Mouse (Mus musculus) layer of hippocampus, adult 2 months (tissue): ENCODE results near the gene Medag. TPM values are rescaled to one million over a fixed set of nuclear protein-coding genes. Genes with fewer than 3 reads are reported as not detected.

Source experiments
- DNase-seq, 2 experiments: peaks; one replicate each; pipeline ENCODE4 v3.0.0; 2022; ENCODE audit warnings: low spot score in 2 of 2
- H3K27ac ChIP-seq: fragments of 200-600 bp; 2 replicates; pipeline ENCODE4 v1.8.1; 2022
- H3K4me3 ChIP-seq: fragments of 200-600 bp; 2 replicates; pipeline ENCODE4 v1.8.1; 2022; ENCODE audit warnings: mild to moderate bottlenecking
- CTCF ChIP-seq: fragments of 200-600 bp; conservative IDR thresholded peaks from 2 replicates; pipeline ENCODE4 v1.8.1; 2022; ENCODE audit warnings: antibody characterized with exemption, mild to moderate bottlenecking, moderate library complexity
- total RNA-seq, 2 experiments: library from RNA; stranded (reverse); gene quantifications; 2 replicates each; pipeline ENCODE4 v1.2.3; 2021

Gene Medag
- total RNA-seq, 2 experiments from 2014 or later: 3.9 to 4.0 TPM

GRCm38 (mm10) chr5:149427277-149428060, 15.9 kb downstream of the Medag start:
- Histone ChIP-seq H3K4me3 (no peak overlapping the region), H3K27ac (no peak overlapping the region)
- no peak for DNase-seq
- no peak for TF ChIP-seq CTCF

DNA sequence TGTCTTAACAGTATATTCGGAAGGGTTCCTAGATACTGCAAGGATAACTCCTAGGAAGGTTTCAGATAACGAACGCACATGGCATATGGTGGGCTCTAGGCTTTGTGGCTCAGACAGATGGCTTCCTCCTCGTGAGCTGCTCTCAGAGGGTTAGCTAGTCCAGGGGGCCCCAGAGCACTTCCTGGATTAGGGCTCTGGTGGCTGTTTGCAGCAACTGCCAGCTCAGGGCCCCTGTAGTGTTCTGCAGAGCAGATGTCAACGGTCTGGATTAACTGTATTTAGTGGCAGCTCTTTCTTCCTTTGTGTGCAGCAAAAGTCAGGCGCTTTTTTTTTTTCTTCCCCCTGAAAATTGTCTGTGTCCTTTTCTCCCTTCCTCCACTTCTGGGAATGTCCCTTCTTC, 16.8 kb downstream of the Medag start:
- no peak for TF ChIP-seq CTCF
- H3K27ac ChIP-seq: no peak overlapping the region
- no peak overlapping the region for H3K4me3 ChIP-seq
- no peak for DNase-seq

DNA sequence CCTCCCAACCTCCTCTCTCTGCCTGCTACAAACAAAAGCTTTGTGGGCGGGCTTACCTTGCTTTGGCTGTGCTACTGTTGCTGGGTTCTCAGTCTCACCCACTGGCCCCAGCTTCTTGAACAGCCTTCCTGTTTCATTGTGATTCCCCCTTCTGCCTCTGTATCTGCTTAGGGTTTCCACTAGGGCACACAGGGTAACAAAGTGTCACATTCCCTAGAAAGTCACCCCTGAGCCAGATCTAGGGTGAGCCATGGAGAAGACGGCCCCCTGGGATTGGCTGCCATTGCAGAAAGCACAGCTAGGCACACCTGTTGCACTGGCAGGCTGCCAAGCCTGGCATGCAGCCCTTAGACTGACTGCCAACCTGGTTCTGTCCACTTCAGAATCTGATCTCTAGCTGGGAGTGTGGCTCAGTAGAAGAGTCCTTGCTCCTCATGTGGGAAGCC, 17.3 kb downstream of the Medag start:
- H3K27ac ChIP-seq: no peak overlapping the region
- no peak for DNase-seq
- TF ChIP-seq CTCF: no peak
- no peak overlapping the region for H3K4me3 ChIP-seq

DNA sequence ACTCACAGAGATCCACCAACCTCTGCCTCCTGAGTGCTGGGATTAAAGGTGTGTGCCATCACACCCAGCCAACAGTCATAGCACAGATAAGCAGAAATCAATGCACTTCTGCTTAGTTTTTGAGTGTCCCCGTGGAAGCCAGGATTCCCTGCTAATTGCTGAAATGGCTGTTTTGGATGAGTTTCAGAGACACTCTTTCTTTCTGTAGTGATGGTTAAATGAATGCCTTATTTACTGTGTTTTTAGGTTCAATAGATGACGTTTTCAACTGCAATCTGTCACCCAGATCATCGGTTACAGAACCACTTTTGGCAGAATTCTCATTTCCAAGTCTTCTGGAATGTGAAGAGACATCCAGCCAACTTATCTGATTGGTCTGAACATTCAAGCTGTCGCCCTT, 18.0 kb downstream of the Medag start:
- Histone ChIP-seq H3K27ac (no peak overlapping the region), H3K4me3 (no peak overlapping the region)
- no peak for TF ChIP-seq CTCF
- DNase-seq: no peak

GRCm38 (mm10) chr5:149430943-149431342, 19.4 kb downstream of the Medag start:
- Histone ChIP-seq H3K27ac (no peak overlapping the region), H3K4me3 (no peak overlapping the region)
- no peak for DNase-seq
- TF ChIP-seq CTCF: no peak

GRCm38 (mm10) chr5:149433618-149434017, 22.1 kb downstream of the Medag start:
- TF ChIP-seq CTCF: no peak
- H3K4me3 ChIP-seq: no peak overlapping the region
- DNase-seq: no peak
- H3K27ac ChIP-seq: no peak overlapping the region

DNA sequence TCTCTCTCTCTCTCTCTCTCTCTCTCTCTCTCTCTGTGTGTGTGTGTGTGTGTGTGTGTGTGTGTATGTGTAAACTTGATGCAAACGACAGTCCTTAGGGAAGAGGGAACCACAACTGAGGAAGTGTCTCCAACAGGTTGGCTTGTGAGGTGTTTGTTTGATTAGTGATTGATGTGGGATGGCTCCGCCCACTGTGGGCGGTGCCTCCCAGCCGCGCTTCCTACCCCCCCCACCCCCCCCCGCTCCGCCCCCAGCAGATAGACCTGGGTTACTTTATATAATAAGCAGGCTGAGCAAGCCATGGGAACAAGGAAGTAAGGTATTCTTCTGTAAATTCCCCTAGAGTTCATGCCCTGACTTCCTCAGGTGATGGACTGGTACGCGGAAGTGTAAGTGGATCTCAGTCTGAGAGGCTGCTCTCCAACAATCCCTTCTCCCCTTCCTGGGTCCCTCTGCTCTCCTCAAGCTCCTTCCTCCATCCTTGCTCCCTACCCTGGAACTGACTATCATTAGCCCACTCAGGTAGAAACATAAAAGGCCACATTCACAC, 22.7 kb downstream of the Medag start:
- Histone ChIP-seq H3K4me3 (no peak overlapping the region), H3K27ac (no peak overlapping the region)
- no peak for DNase-seq
- TF ChIP-seq CTCF: no peak

- no peak for DNase-seq
- TF ChIP-seq CTCF: no peak
- H3K27ac ChIP-seq: no peak overlapping the region
- no peak overlapping the region for H3K4me3 ChIP-seq
Observed at GRCm38 (mm10) chr5:149436541-149436940, 25.0 kb downstream of the Medag start.

DNA sequence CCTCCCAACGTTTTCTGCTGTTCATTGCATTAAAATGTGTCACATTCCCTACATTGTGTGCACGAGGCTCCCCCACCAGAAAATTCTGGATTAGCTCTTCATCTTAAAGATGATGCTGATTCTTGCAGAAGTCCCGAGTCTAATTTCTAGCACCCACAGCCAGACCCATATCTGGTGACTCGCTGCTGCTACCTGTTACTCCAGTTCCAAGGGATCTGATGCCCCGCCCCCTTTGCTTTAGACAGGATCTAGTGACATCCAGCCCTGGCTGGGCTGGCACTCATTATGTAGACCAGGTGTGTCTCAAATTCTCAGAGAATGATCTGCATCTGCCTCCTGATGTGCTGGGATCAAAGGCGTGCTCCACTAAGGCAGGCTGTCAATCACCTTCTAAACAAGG, 25.6 kb downstream of the Medag start:
- DNase-seq: no peak
- TF ChIP-seq CTCF: no peak
- Histone ChIP-seq H3K4me3 (no peak overlapping the region), H3K27ac (no peak overlapping the region)

GRCm38 (mm10) chr5:149439531-149440179, 28.1 kb downstream of the Medag start, which contains the start of gene Tex26:
Gene Tex26, plus strand, starts transcription at chr5:149439660.
- peak; percentile 37 to 45 for DNase-seq
- H3K27ac ChIP-seq: peak within 1 kb of the TSS; percentile 74
- H3K4me3 ChIP-seq: peak within 1 kb of the TSS; percentile 58
- no peak for TF ChIP-seq CTCF

DNA sequence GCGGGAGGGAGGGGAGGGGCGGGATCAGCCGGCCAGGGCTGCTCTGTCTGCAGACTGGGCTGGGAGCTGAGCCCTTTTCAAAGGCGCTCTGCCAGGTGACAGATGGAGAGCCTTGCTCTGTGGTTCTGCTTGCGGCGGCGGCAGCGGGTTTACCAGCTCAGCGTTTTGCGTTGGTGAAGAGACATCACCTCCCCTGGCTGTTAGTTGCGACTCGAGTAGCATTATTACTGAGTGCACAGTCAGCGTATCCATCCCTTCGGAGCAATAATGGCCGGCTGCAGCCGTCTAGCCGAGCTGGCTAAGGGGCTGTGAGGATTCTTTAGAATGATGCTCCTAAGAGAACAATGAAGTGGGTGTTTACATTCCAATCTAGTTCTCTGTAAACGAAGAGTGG, 28.6 kb downstream of the Medag start:
- TF ChIP-seq CTCF: no peak
- DNase-seq: peak; percentile 68 to 74
- peak overlapping the region; percentile 58 for H3K4me3 ChIP-seq
- H3K27ac ChIP-seq: peak overlapping the region; percentile 74

- Histone ChIP-seq H3K27ac (no peak overlapping the region), H3K4me3 (no peak overlapping the region)
- no peak for TF ChIP-seq CTCF
- DNase-seq: no peak
Observed at GRCm38 (mm10) chr5:149441646-149442276, 30.2 kb downstream of the Medag start.

DNA sequence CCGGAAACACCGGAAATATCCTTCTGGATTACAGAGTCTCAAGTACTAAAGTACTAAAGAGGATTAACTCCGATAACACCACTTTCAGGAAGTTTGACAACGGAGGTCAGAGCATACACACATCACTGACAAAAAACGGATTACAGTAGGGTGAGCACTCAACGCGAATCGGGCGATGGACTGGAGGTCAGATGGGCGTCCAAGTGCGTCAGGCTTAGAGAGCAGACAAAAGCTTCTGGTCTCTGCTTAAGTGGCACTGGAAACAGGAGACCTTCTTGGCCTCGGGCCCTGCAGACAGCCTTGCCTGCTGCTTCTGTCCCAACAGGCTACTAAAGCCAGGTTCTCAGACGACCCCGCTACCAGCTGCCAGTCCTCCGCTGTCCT, 30.7 kb downstream of the Medag start:
- no peak overlapping the region for H3K4me3 ChIP-seq
- H3K27ac ChIP-seq: no peak overlapping the region

More for the DNA sequence above, 30.7 kb downstream of the Medag start:
- DNase-seq: no peak
- TF ChIP-seq CTCF: no peak
